Mouse (Mus musculus): ENCODE measurements at regions not wholly inside any gene's neighbourhood (a gene's known extent, or its start where the extent isn't known, plus 50 kb on each side); places are given as distances from the start of the nearest gene placed in this dataset.

- no peaks in the 10 kb centered on the region for H3K36me3 ChIP-seq (ENCODE audit: control insufficient read depth, insufficient read depth)
- no peak for TF ChIP-seq MYOG (IDR thresholded peaks at IDR 0.05; ENCODE audit: control insufficient read depth, extremely low read depth, insufficient read length)
- TF ChIP-seq CEBPB (IDR thresholded peaks at IDR 0.05; ENCODE audit: low read depth), result no peak
- TF ChIP-seq MYOD1 (IDR thresholded peaks at IDR 0.05; ENCODE audit: control insufficient read depth, insufficient read length, low read depth), result peak; percentile 95
- peak; percentile 47 for TF ChIP-seq MAX (IDR thresholded peaks at IDR 0.05)
- no peak for TF ChIP-seq USF1 (IDR thresholded peaks at IDR 0.05; ENCODE audit: low read depth)
- no peak for TF ChIP-seq CTCF (IDR thresholded peaks at IDR 0.05; ENCODE audit: control insufficient read depth, insufficient read depth, insufficient read length)
- TF ChIP-seq FOSL1 (IDR thresholded peaks at IDR 0.05; ENCODE audit: insufficient read depth, low read length, poor library complexity, severe bottlenecking), result no peak
- peak overlapping the region; percentile 8 for H3ac ChIP-seq (ENCODE audit: control insufficient read depth, insufficient read length, low read depth)
- no peaks in the 10 kb centered on the region for H3K27me3 ChIP-seq (ENCODE audit: control insufficient read depth, insufficient read depth, insufficient read length)
- H3K79me3 ChIP-seq (ENCODE audit: low read depth), result no peaks in the 10 kb centered on the region
- no peak overlapping the region for H3K4me3 ChIP-seq (ENCODE audit: insufficient read depth, poor library complexity, severe bottlenecking)
- H3K79me2 ChIP-seq (ENCODE audit: control insufficient read depth, insufficient read depth), result no peaks in the 10 kb centered on the region
These were observed 109.8 kb downstream of the Kctd15 start for GRCm38 (mm10) chr7:34546609-34547316.

- no peaks in the 10 kb centered on the region for H3K36me3 ChIP-seq (ENCODE audit: control insufficient read depth, insufficient read depth)
- H3K79me3 ChIP-seq (ENCODE audit: low read depth), result no peaks in the 10 kb centered on the region
- no peaks in the 10 kb centered on the region for H3K27me3 ChIP-seq (ENCODE audit: control insufficient read depth, insufficient read depth, insufficient read length)
- no peak overlapping the region for H3ac ChIP-seq (ENCODE audit: control insufficient read depth, insufficient read length, low read depth)
- H3K4me3 ChIP-seq (ENCODE audit: insufficient read depth, poor library complexity, severe bottlenecking), result no peak overlapping the region
- TF ChIP-seq FOSL1 (IDR thresholded peaks at IDR 0.05; ENCODE audit: insufficient read depth, low read length, poor library complexity, severe bottlenecking), result no peak
- TF ChIP-seq CTCF (IDR thresholded peaks at IDR 0.05; ENCODE audit: control insufficient read depth, insufficient read depth, insufficient read length), result no peak
- no peak for TF ChIP-seq MAX (IDR thresholded peaks at IDR 0.05)
- TF ChIP-seq USF1 (IDR thresholded peaks at IDR 0.05; ENCODE audit: low read depth), result no peak
- TF ChIP-seq MYOG (IDR thresholded peaks at IDR 0.05; ENCODE audit: control insufficient read depth, extremely low read depth, insufficient read length), result no peak
- no peak for TF ChIP-seq MYOD1 (IDR thresholded peaks at IDR 0.05; ENCODE audit: control insufficient read depth, insufficient read length, low read depth)
- H3K79me2 ChIP-seq (ENCODE audit: control insufficient read depth, insufficient read depth), result no peaks in the 10 kb centered on the region
These were observed 110.6 kb downstream of the Kctd15 start for GRCm38 (mm10) chr7:34545906-34546305.

- Histone ChIP-seq H3ac (ENCODE audit: control insufficient read depth, insufficient read length, low read depth) (no peak overlapping the region), H3K36me3 (ENCODE audit: control insufficient read depth, insufficient read depth) (no peaks in the 10 kb centered on the region), H3K4me3 (ENCODE audit: insufficient read depth, poor library complexity, severe bottlenecking) (no peak overlapping the region), H3K79me2 (ENCODE audit: control insufficient read depth, insufficient read depth) (no peaks in the 10 kb centered on the region), H3K27me3 (ENCODE audit: control insufficient read depth, insufficient read depth, insufficient read length) (no peaks in the 10 kb centered on the region), H3K79me3 (ENCODE audit: low read depth) (no peaks in the 10 kb centered on the region)
- TF ChIP-seq MYOD1 (IDR thresholded peaks at IDR 0.05; ENCODE audit: control insufficient read depth, insufficient read length, low read depth), result no peak
- TF ChIP-seq CTCF (IDR thresholded peaks at IDR 0.05; ENCODE audit: control insufficient read depth, insufficient read depth, insufficient read length), result no peak
- TF ChIP-seq MAX (IDR thresholded peaks at IDR 0.05), result no peak
- no peak for TF ChIP-seq MYOG (IDR thresholded peaks at IDR 0.05; ENCODE audit: control insufficient read depth, extremely low read depth, insufficient read length)
- no peak for TF ChIP-seq USF1 (IDR thresholded peaks at IDR 0.05; ENCODE audit: low read depth)
- TF ChIP-seq CEBPB (IDR thresholded peaks at IDR 0.05; ENCODE audit: low read depth), result no peak
- TF ChIP-seq FOSL1 (IDR thresholded peaks at IDR 0.05; ENCODE audit: insufficient read depth, low read length, poor library complexity, severe bottlenecking), result no peak
These were observed 114.6 kb downstream of the Kctd15 start for GRCm38 (mm10) chr7:34541906-34542305.

- Histone ChIP-seq H3K79me2 (ENCODE audit: control insufficient read depth, insufficient read depth) (no peaks in the 10 kb centered on the region), H3ac (ENCODE audit: control insufficient read depth, insufficient read length, low read depth) (no peak overlapping the region), H3K4me3 (ENCODE audit: insufficient read depth, poor library complexity, severe bottlenecking) (no peak overlapping the region), H3K27me3 (ENCODE audit: control insufficient read depth, insufficient read depth, insufficient read length) (no peaks in the 10 kb centered on the region), H3K36me3 (ENCODE audit: control insufficient read depth, insufficient read depth) (no peaks in the 10 kb centered on the region), H3K79me3 (ENCODE audit: low read depth) (no peaks in the 10 kb centered on the region)
- no peak for TF ChIP-seq MYOD1 (IDR thresholded peaks at IDR 0.05; ENCODE audit: control insufficient read depth, insufficient read length, low read depth)
- no peak for TF ChIP-seq CEBPB (IDR thresholded peaks at IDR 0.05; ENCODE audit: low read depth)
- TF ChIP-seq FOSL1 (IDR thresholded peaks at IDR 0.05; ENCODE audit: insufficient read depth, low read length, poor library complexity, severe bottlenecking), result no peak
- no peak for TF ChIP-seq MYOG (IDR thresholded peaks at IDR 0.05; ENCODE audit: control insufficient read depth, extremely low read depth, insufficient read length)
- TF ChIP-seq CTCF (IDR thresholded peaks at IDR 0.05; ENCODE audit: control insufficient read depth, insufficient read depth, insufficient read length), result no peak
- no peak for TF ChIP-seq MAX (IDR thresholded peaks at IDR 0.05)
- TF ChIP-seq USF1 (IDR thresholded peaks at IDR 0.05; ENCODE audit: low read depth), result no peak
These were observed 115.5 kb downstream of the Kctd15 start for GRCm38 (mm10) chr7:34541000-34541399.

GRCm38 (mm10) chr7:34539856-34540255, 116.7 kb downstream of the Kctd15 start:
- H3ac ChIP-seq (ENCODE audit: control insufficient read depth, insufficient read length, low read depth), result no peak overlapping the region
- no peaks in the 10 kb centered on the region for H3K79me3 ChIP-seq (ENCODE audit: low read depth)
- no peaks in the 10 kb centered on the region for H3K79me2 ChIP-seq (ENCODE audit: control insufficient read depth, insufficient read depth)
- H3K36me3 ChIP-seq (ENCODE audit: control insufficient read depth, insufficient read depth), result no peaks in the 10 kb centered on the region
- H3K27me3 ChIP-seq (ENCODE audit: control insufficient read depth, insufficient read depth, insufficient read length), result no peaks in the 10 kb centered on the region
- TF ChIP-seq CEBPB (IDR thresholded peaks at IDR 0.05; ENCODE audit: low read depth) (no peak), MAX (IDR thresholded peaks at IDR 0.05) (no peak), CTCF (IDR thresholded peaks at IDR 0.05; ENCODE audit: control insufficient read depth, insufficient read depth, insufficient read length) (no peak), FOSL1 (IDR thresholded peaks at IDR 0.05; ENCODE audit: insufficient read depth, low read length, poor library complexity, severe bottlenecking) (no peak), USF1 (IDR thresholded peaks at IDR 0.05; ENCODE audit: low read depth) (no peak), MYOG (IDR thresholded peaks at IDR 0.05; ENCODE audit: control insufficient read depth, extremely low read depth, insufficient read length) (no peak), MYOD1 (IDR thresholded peaks at IDR 0.05; ENCODE audit: control insufficient read depth, insufficient read length, low read depth) (no peak)
- no peak overlapping the region for H3K4me3 ChIP-seq (ENCODE audit: insufficient read depth, poor library complexity, severe bottlenecking)
